Mouse (Mus musculus): ENCODE measurements around the gene Grip1.

Gene Grip1

DNA sequence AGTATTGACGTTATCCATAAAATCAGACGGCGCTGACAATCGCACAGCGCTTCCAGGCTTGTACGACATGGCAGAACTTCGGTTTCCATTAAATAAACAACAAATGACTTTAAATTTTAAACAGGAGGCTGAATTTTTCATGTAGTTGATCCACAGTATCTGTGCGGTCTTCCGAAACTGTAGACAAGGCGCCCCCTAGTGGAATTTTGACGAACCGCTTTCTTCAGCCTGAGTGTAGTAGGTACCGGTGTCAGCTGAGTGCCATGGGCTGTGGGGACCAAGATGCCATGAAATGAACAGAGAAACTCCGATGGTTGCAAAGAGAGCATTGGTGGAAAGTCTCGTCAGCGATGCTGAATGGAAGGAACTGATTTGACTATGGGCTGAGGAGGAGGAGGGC, 677.0 kb downstream of the Grip1 start:
- DNase-seq (ENCODE audit: low read depth, low spot score): peak; percentile 79

DNA sequence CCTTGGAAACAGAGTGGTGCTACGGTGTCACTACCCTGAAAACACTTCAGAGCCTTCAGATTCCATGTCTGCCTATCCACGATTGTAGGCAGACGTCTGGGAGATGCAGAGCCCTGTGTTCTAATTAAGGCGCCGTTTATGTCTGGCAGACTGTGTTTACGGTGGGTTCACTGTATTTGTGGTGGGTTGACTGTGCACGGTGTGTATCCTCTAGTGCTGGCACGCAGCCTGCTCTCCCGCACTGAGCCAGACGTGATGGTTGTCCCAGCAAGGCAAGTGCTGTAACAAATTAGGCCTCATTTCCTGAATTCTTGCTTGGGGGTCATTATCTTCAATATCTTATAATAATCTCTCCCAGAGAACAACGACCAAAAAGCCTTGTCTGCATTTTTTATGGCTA, 680.1 kb downstream of the Grip1 start:
- no peak for DNase-seq (ENCODE audit: low read depth, low spot score)

DNA sequence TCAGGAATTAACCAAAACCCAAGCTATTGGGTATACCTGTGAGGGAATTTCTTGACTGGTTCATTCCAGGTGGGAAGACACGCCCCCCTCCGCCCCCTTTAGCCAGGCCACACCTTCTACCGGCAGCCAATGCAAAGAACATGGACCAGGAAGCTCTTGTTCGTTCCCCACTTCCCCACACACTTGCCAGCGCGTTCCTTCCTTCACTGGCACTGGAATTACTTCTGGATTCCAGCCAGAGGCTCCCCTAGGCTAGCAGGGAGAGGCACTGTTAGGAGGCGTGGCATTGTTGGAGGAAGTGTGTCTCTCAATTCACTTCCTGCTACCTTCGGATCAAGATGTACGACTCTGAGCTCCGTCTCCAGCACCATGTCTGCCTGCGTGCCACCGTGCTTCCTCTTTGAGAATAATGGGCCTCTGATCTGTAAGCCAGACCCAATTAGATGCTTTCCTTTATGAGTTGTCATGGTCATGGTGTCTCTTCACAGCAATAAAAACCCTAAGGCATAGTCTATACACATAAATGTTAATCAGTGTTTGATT, 682.5 kb downstream of the Grip1 start:
- DNase-seq (ENCODE audit: low read depth, low spot score): peak; percentile 38
